Mouse (Mus musculus) frontal cortex, adult 2 months (tissue): ENCODE data around the gene Gatad2b. TPM values are rescaled to one million over a fixed set of nuclear protein-coding genes. Genes with fewer than 3 reads are reported as not detected.
A peak's percentile ranks its signal among the peaks of the same experiment; 100 is the strongest.

ENCODE experiments used
- DNase-seq, 2 experiments: peaks; one replicate each; pipeline ENCODE4 v3.0.0; 2022; ENCODE audit warnings: low spot score in 1 of 2; ENCODE audit errors: extremely low spot score in 1 of 2
- polyA plus RNA-seq: library from polyadenylated mRNA; depleted of rRNA; stranded (reverse); fragments of >200 nt; gene quantifications from 2 replicates; pipeline ENCODE4 v1.2.3, GENCODE M21; 2012

Gene Gatad2b
- polyA plus RNA-seq, 1 experiment, result 38.4 TPM

GRCm38 (mm10) chr3:90373432-90374028, 80.6 kb downstream of the Gatad2b start:
- peak; percentile 72 to 94 for DNase-seq

- DNase-seq, result no peak
Measured at GRCm38 (mm10) chr3:90374368-90374767, 81.4 kb downstream of the Gatad2b start.

- DNase-seq, result no peak
Measured at GRCm38 (mm10) chr3:90375562-90376246, 82.7 kb downstream of the Gatad2b start.

GRCm38 (mm10) chr3:90376247-90376585, 83.2 kb downstream of the Gatad2b start:
- DNase-seq, result no peak

- no peak for DNase-seq
Measured at GRCm38 (mm10) chr3:90378496-90378895, 85.5 kb downstream of the Gatad2b start.

GRCm38 (mm10) chr3:90381727-90382126, 88.7 kb downstream of the Gatad2b start:
- DNase-seq, result no peak

- no peak for DNase-seq
Measured at GRCm38 (mm10) chr3:90383690-90384089, 90.7 kb downstream of the Gatad2b start.

- no peak for DNase-seq
Measured at GRCm38 (mm10) chr3:90384851-90385375, 91.9 kb downstream of the Gatad2b start.

GRCm38 (mm10) chr3:90386817-90387216, 93.8 kb downstream of the Gatad2b start:
- DNase-seq, result no peak

- DNase-seq, result peak in 1 of 2 experiments; percentile 32
Measured at GRCm38 (mm10) chr3:90387483-90387882, 94.5 kb downstream of the Gatad2b start.

GRCm38 (mm10) chr3:90388192-90388591, 95.2 kb downstream of the Gatad2b start:
- DNase-seq, result no peak

- peak in 1 of 2 experiments; percentile 25 for DNase-seq
Measured at GRCm38 (mm10) chr3:90388726-90389510, 95.9 kb downstream of the Gatad2b start.

- DNase-seq, result peak in 1 of 2 experiments; percentile 34
Measured at GRCm38 (mm10) chr3:90389511-90390490, 96.8 kb downstream of the Gatad2b start, which contains the start of gene Slc27a3. Gene Slc27a3 (minus strand): TSS chr3:90389938.

GRCm38 (mm10) chr3:90391004-90391403, 98.0 kb downstream of the Gatad2b start:
- DNase-seq, result no peak

- DNase-seq, result no peak
Measured at GRCm38 (mm10) chr3:90391941-90392340, 99.0 kb downstream of the Gatad2b start.

GRCm38 (mm10) chr3:90392661-90393060, 99.7 kb downstream of the Gatad2b start:
- DNase-seq, result no peak

- DNase-seq, result no peak
Measured at GRCm38 (mm10) chr3:90395629-90396028, 102.7 kb downstream of the Gatad2b start.

GRCm38 (mm10) chr3:90400993-90401392, 108.0 kb downstream of the Gatad2b start:
- no peak for DNase-seq

GRCm38 (mm10) chr3:90404121-90404520, 111.1 kb downstream of the Gatad2b start:
- DNase-seq, result no peak

- DNase-seq, result no peak
Measured at GRCm38 (mm10) chr3:90404609-90405008, 111.6 kb downstream of the Gatad2b start.
